Mouse (Mus musculus) heart, adult 2 months (tissue): ENCODE measurements at regions not wholly inside any gene's neighbourhood (a gene's known extent, or its start where the extent isn't known, plus 50 kb on each side); places are given as distances from the start of the nearest gene placed in this dataset.

Source experiments
- CTCF ChIP-seq: fragments of 200-600 bp; IDR thresholded peaks from 2 replicates; pipeline ENCODE4 v1.8.1; 2022; ENCODE audit warnings: antibody characterized with exemption, mild to moderate bottlenecking, moderate library complexity
- POLR2A ChIP-seq: fragments of 200-500 bp; IDR thresholded peaks from 2 replicates; pipeline ENCODE4 v1.6.1; 2011; ENCODE audit warnings: mild to moderate bottlenecking, low read depth, low read length, control low read depth; ENCODE audit not compliant: insufficient read depth

DNA sequence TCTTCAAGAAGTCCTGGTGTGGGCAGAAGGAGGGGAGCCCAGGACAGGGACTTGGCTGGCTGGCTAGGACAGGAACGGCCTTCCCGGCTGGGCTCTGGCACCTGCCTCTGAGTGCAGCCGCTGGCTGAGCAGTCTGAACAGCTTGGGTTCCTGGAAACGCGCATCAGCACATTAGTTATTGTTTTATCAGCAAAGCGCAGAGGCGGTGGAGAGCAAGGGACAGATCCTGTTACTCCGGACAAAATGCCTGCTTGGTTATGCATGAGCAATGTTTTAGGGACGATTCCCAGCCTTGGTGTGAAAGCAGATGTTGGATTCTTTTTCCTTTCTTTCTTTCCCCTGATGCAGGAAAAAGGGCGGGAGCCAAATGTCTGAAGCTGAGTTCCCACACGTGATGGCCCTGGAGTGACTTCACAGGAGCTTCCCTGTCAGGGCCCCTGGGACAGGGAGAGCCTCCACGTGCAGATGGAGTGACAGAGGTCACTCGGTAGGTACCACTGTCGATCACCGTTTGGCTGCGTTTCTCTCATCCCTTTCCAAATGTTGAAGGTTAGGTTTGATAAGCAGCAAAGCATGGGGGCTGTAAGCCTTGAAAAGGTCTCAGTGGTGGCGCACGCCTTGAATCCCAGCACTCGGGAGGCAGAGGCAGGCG, 217.8 kb upstream of the Klf4 start:
- TF ChIP-seq CTCF (no peak), POLR2A (no peak)
